Mouse (Mus musculus): ENCODE results near the gene Ccdc60. TPM values are rescaled to one million over a fixed set of nuclear protein-coding genes. Genes with fewer than 3 reads are reported as not detected.

The Ccdc60 gene
- polyA plus RNA-seq, 1 experiment from 2014 or later, result 1.8 TPM

GRCm38 (mm10) chr5:116262689-116263088 is 26.1 kb downstream of the Ccdc60 start:
- no peaks in the 10 kb centered on the region for H3K4me1 ChIP-seq (replicated peaks)
- 100% methylated on average over 2 of the region's 2 CpGs for WGBS
- H3K9me3 ChIP-seq, result no peaks in the 10 kb centered on the region
- H3K4me2 ChIP-seq (replicated peaks), result no peak overlapping the region
- no peak overlapping the region for H3K4me3 ChIP-seq (replicated peaks)
- H3K9ac ChIP-seq, result no peak overlapping the region
- no peaks in the 10 kb centered on the region for H3K27me3 ChIP-seq (replicated peaks)
- no peak overlapping the region for H3K27ac ChIP-seq
- no peaks in the 10 kb centered on the region for H3K36me3 ChIP-seq
- ATAC-seq, result no peak

GRCm38 (mm10) chr5:116261944-116262343 is 26.8 kb downstream of the Ccdc60 start:
- Histone ChIP-seq H3K4me3 (replicated peaks) (no peak overlapping the region), H3K9me3 (no peaks in the 10 kb centered on the region), H3K27me3 (replicated peaks) (no peaks in the 10 kb centered on the region), H3K27ac (no peak overlapping the region), H3K4me2 (replicated peaks) (no peak overlapping the region), H3K4me1 (replicated peaks) (no peaks in the 10 kb centered on the region), H3K9ac (no peak overlapping the region), H3K36me3 (no peaks in the 10 kb centered on the region)
- 91% methylated on average over 5 of the region's 5 CpGs for WGBS
- ATAC-seq, result no peak

GRCm38 (mm10) chr5:116260356-116260755 is 28.4 kb downstream of the Ccdc60 start:
- H3K9me3 ChIP-seq, result no peaks in the 10 kb centered on the region
- H3K4me3 ChIP-seq (replicated peaks), result no peak overlapping the region
- WGBS, result 82% methylated on average over 5 of the region's 5 CpGs
- H3K4me1 ChIP-seq (replicated peaks), result no peaks in the 10 kb centered on the region
- H3K9ac ChIP-seq, result no peak overlapping the region
- no peaks in the 10 kb centered on the region for H3K36me3 ChIP-seq
- no peaks in the 10 kb centered on the region for H3K27me3 ChIP-seq (replicated peaks)
- H3K27ac ChIP-seq, result no peak overlapping the region
- no peak for ATAC-seq
- H3K4me2 ChIP-seq (replicated peaks), result no peak overlapping the region

- no peaks in the 10 kb centered on the region for H3K9me3 ChIP-seq
- no peak for ATAC-seq
- H3K4me3 ChIP-seq (replicated peaks), result no peak overlapping the region
- WGBS, result 54% methylated on average over 8 of the region's 8 CpGs
- H3K4me2 ChIP-seq (replicated peaks), result no peak overlapping the region
- H3K36me3 ChIP-seq, result no peaks in the 10 kb centered on the region
- H3K27ac ChIP-seq, result no peak overlapping the region
- H3K27me3 ChIP-seq (replicated peaks), result no peaks in the 10 kb centered on the region
- no peaks in the 10 kb centered on the region for H3K4me1 ChIP-seq (replicated peaks)
- no peak overlapping the region for H3K9ac ChIP-seq
Measured at GRCm38 (mm10) chr5:116258321-116258860, 30.4 kb downstream of the Ccdc60 start.

GRCm38 (mm10) chr5:116253914-116254313 is 34.9 kb downstream of the Ccdc60 start:
- no peaks in the 10 kb centered on the region for H3K36me3 ChIP-seq
- H3K9me3 ChIP-seq, result no peaks in the 10 kb centered on the region
- no peak overlapping the region for H3K4me3 ChIP-seq (replicated peaks)
- H3K27ac ChIP-seq, result no peak overlapping the region
- H3K4me1 ChIP-seq (replicated peaks), result no peaks in the 10 kb centered on the region
- no peak overlapping the region for H3K4me2 ChIP-seq (replicated peaks)
- ATAC-seq, result no peak
- WGBS, result 83% methylated on average over 4 of the region's 4 CpGs
- H3K9ac ChIP-seq, result no peak overlapping the region
- H3K27me3 ChIP-seq (replicated peaks), result no peaks in the 10 kb centered on the region

- Histone ChIP-seq H3K9ac (no peak overlapping the region), H3K27me3 (replicated peaks) (no peaks in the 10 kb centered on the region), H3K4me3 (replicated peaks) (no peak overlapping the region), H3K36me3 (no peaks in the 10 kb centered on the region), H3K4me1 (replicated peaks) (no peaks in the 10 kb centered on the region), H3K4me2 (replicated peaks) (no peak overlapping the region), H3K9me3 (no peaks in the 10 kb centered on the region), H3K27ac (no peak overlapping the region)
- ATAC-seq, result no peak
- WGBS, result 84% methylated on average over 6 of the region's 6 CpGs
Measured at GRCm38 (mm10) chr5:116252186-116252585, 36.6 kb downstream of the Ccdc60 start.

GRCm38 (mm10) chr5:116246642-116247041 is 42.1 kb downstream of the Ccdc60 start:
- Histone ChIP-seq H3K9ac (no peak overlapping the region), H3K4me1 (replicated peaks) (no peaks in the 10 kb centered on the region), H3K27me3 (replicated peaks) (no peaks in the 10 kb centered on the region), H3K27ac (no peak overlapping the region), H3K4me2 (replicated peaks) (no peak overlapping the region), H3K4me3 (replicated peaks) (no peak overlapping the region), H3K9me3 (no peaks in the 10 kb centered on the region), H3K36me3 (no peaks in the 10 kb centered on the region)
- ATAC-seq, result no peak
- WGBS, result 83% methylated on average over 7 of the region's 7 CpGs

GRCm38 (mm10) chr5:116244476-116244875 is 44.3 kb downstream of the Ccdc60 start:
- Histone ChIP-seq H3K9me3 (no peaks in the 10 kb centered on the region), H3K4me1 (replicated peaks) (no peaks in the 10 kb centered on the region), H3K27ac (no peak overlapping the region), H3K4me3 (replicated peaks) (no peak overlapping the region), H3K9ac (no peak overlapping the region), H3K27me3 (replicated peaks) (no peaks in the 10 kb centered on the region), H3K36me3 (no peaks in the 10 kb centered on the region), H3K4me2 (replicated peaks) (no peak overlapping the region)
- WGBS, result 66% methylated on average over 3 of the region's 3 CpGs
- no peak for ATAC-seq

GRCm38 (mm10) chr5:116243622-116244021 is 45.2 kb downstream of the Ccdc60 start:
- H3K9ac ChIP-seq, result no peak overlapping the region
- no peak for ATAC-seq
- no peaks in the 10 kb centered on the region for H3K36me3 ChIP-seq
- no peak overlapping the region for H3K4me2 ChIP-seq (replicated peaks)
- no peaks in the 10 kb centered on the region for H3K9me3 ChIP-seq
- no peaks in the 10 kb centered on the region for H3K27me3 ChIP-seq (replicated peaks)
- no peak overlapping the region for H3K27ac ChIP-seq
- no peaks in the 10 kb centered on the region for H3K4me1 ChIP-seq (replicated peaks)
- no peak overlapping the region for H3K4me3 ChIP-seq (replicated peaks)
- 71% methylated on average over 8 of the region's 9 CpGs for WGBS

- 24% methylated on average over 19 of the region's 19 CpGs for WGBS
- Histone ChIP-seq H3K27me3 (replicated peaks) (no peaks in the 10 kb centered on the region), H3K4me3 (replicated peaks) (no peak overlapping the region), H3K9me3 (no peaks in the 10 kb centered on the region), H3K27ac (no peak overlapping the region), H3K4me1 (replicated peaks) (no peaks in the 10 kb centered on the region), H3K36me3 (no peaks in the 10 kb centered on the region), H3K9ac (no peak overlapping the region), H3K4me2 (replicated peaks) (peak overlapping the region; percentile 36)
- ATAC-seq, result no peak
Measured at GRCm38 (mm10) chr5:116231841-116232643, 56.7 kb downstream of the Ccdc60 start.

- Histone ChIP-seq H3K9me3 (no peaks in the 10 kb centered on the region), H3K4me1 (replicated peaks) (no peaks in the 10 kb centered on the region), H3K4me3 (replicated peaks) (no peak overlapping the region), H3K9ac (no peak overlapping the region), H3K27ac (no peak overlapping the region), H3K27me3 (replicated peaks) (no peaks in the 10 kb centered on the region), H3K36me3 (no peaks in the 10 kb centered on the region), H3K4me2 (replicated peaks) (no peak overlapping the region)
- WGBS, result 71% methylated on average over 6 of the region's 6 CpGs
- ATAC-seq, result no peak
Measured at GRCm38 (mm10) chr5:116228414-116228813, 60.4 kb downstream of the Ccdc60 start.

GRCm38 (mm10) chr5:116224023-116224422 is 64.8 kb downstream of the Ccdc60 start:
- Histone ChIP-seq H3K27me3 (replicated peaks) (no peaks in the 10 kb centered on the region), H3K36me3 (no peaks in the 10 kb centered on the region), H3K4me3 (replicated peaks) (no peak overlapping the region), H3K9ac (no peak overlapping the region), H3K9me3 (no peaks in the 10 kb centered on the region), H3K4me1 (replicated peaks) (no peaks in the 10 kb centered on the region), H3K4me2 (replicated peaks) (no peak overlapping the region), H3K27ac (no peak overlapping the region)
- 75% methylated on average over 6 of the region's 6 CpGs for WGBS
- ATAC-seq, result no peak

- Histone ChIP-seq H3K4me2 (replicated peaks) (no peak overlapping the region), H3K9ac (no peak overlapping the region), H3K27ac (no peak overlapping the region), H3K9me3 (no peaks in the 10 kb centered on the region), H3K27me3 (replicated peaks) (no peaks in the 10 kb centered on the region), H3K4me1 (replicated peaks) (no peaks in the 10 kb centered on the region), H3K36me3 (no peaks in the 10 kb centered on the region), H3K4me3 (replicated peaks) (no peak overlapping the region)
- no peak for ATAC-seq
- 91% methylated on average over 3 of the region's 3 CpGs for WGBS
Measured at GRCm38 (mm10) chr5:116221916-116222315, 66.9 kb downstream of the Ccdc60 start.
